Mouse (Mus musculus): ENCODE measurements around the gene Vmn1r84.

The Vmn1r84 gene

DNA sequence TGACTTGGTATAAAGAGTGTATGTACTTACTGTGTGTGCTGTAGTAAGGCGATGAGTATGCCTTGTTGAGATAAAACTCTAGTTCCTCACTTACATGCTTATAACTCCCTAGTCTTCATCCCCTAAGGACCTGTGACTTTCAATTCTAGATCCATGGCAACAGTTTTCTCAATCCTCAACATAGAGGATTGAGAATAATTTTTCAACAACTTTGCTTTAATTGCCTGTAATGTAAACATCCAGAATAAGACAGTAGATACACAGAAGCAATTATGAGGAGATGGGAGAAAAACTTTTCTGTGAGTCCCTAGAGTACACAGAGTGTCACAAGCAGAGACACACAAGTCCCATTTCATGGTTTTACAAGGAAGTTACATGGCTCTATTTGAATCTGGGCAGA lies at the start of gene Vmn1r84:
Gene Vmn1r84, minus strand, starts transcription at position 101 of the 400 bp plus-strand sequence.
- no peak for DNase-seq (ENCODE audit: low read depth, low spot score)

DNA sequence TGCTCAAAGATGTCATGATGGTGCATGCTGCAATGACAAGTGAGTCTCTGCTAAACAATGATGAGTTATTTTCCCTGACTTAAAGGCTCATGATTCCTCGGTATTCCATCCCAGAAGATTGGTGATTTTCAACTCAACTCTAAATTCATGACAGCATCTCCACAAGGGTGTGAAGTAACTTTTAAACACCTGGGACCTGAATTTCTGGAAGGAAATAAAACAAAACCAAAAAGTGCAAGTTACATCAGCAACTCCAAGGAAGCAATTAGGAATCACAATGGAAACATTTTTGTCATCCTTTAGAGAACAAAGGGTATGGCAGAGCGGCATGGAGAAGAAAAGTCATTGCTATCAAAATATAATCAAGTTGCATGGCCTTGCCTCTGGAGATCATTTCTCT lies 39.7 kb downstream of the Vmn1r84 start, which contains the start of gene Vmn1r83:
Gene Vmn1r83, minus strand, starts transcription at position 101 of the 400 bp plus-strand sequence.
- DNase-seq (ENCODE audit: low read depth, low spot score) = no peak
